Mouse (Mus musculus): ENCODE data around the gene Klk1.

DNA sequence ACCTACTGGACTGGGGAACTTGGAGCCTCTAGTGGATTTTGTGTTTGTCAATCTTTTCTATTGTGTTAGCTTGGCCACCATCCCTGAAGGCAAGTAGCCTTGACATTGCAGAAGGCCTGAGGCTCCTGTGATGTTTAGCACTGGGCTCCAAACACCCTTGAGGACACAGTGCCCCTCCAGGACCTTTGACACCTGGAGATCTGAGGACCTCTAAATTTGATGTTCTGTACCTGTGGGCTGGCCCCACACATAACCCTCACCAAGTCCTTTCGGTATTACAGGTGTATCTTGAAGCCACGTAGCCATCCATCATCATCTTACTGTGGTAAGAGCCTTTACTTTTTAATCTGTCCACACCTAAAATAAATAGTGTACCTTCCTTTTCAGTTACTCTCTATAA is 22.8 kb downstream of the Klk1 start:
- TF ChIP-seq POLR2A (IDR thresholded peaks at IDR 0.05; ENCODE audit: insufficient read length, low read depth) (no peak), POLR2AphosphoS2 (IDR thresholded peaks at IDR 0.05; ENCODE audit: insufficient read length, low read depth) (no peak), MYOD1 (IDR thresholded peaks at IDR 0.05; ENCODE audit: control insufficient read depth in 1 of 3, insufficient read length in 2 of 3, low read depth in 2 of 3) (no peak), MYOG (IDR thresholded peaks at IDR 0.05; ENCODE audit: control insufficient read depth in 1 of 3, insufficient read depth in 1 of 3, insufficient read length in 2 of 3, low read depth in 2 of 3) (no peak), REST (IDR thresholded peaks at IDR 0.05; ENCODE audit: insufficient read depth, insufficient read length) (no peak), E2F4 (IDR thresholded peaks at IDR 0.05; ENCODE audit: insufficient read depth) (no peak), MAX (IDR thresholded peaks at IDR 0.05; ENCODE audit: low read depth) (no peak)

All from myocyte (in vitro differentiated cells).